Mouse (Mus musculus): ENCODE measurements around the gene Slc30a10.
A peak's percentile ranks its signal among the peaks of the same experiment; 100 is the strongest.

Slc30a10 gene

DNA sequence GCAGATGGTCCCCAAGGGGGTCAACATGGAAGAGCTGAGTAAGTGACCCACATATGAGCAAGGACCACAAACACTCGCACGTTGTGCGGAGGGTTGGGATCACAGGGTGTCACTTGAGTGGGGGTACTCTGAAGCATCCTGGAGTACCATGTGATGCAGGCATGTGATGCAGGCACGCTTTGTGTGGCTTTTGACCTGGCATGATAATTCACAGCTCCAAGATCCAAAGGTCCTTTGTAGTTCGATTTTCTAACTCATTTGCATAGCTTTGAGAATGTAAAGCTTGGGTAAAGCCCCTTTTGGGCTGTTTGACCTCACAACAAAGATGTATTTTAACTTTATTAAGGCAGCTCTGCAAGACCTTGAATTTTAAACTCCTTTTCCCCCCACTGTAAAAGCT lies 8.2 kb downstream of the Slc30a10 start:
- no peak for DNase-seq (ENCODE audit: low read depth, low spot score)

- no peak for DNase-seq (ENCODE audit: low read depth, low spot score)
These were observed 14.9 kb downstream of the Slc30a10 start for GRCm38 (mm10) chr1:185469551-185470021.

GRCm38 (mm10) chr1:185472025-185472720 lies 17.5 kb downstream of the Slc30a10 start:
- DNase-seq (ENCODE audit: low read depth, low spot score): no peak

GRCm38 (mm10) chr1:185472730-185473129 lies 18.1 kb downstream of the Slc30a10 start:
- DNase-seq (ENCODE audit: low read depth, low spot score): no peak

DNA sequence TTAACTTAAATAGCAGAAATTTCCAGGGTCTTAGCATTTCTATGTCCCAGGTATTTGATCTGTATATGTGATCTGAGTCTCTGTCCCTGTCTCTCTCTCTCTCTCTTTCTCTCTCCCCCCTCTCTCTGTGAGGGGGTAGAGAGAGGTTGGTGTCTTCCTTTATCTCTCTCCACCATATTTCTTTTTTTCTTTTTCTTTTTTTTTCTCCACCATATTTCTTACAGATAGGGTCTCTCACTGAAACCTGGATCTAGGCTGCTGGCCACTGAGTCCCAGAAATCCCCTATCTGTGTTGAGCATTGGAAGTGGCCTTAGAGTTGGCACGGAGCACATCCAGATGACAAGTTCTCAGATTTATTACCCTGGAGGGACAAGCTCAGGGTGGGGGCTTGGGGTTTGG lies 18.8 kb downstream of the Slc30a10 start:
- no peak for DNase-seq (ENCODE audit: low read depth, low spot score)

- no peak for DNase-seq (ENCODE audit: low read depth, low spot score)
These were observed 25.2 kb downstream of the Slc30a10 start for GRCm38 (mm10) chr1:185479861-185480260.

DNA sequence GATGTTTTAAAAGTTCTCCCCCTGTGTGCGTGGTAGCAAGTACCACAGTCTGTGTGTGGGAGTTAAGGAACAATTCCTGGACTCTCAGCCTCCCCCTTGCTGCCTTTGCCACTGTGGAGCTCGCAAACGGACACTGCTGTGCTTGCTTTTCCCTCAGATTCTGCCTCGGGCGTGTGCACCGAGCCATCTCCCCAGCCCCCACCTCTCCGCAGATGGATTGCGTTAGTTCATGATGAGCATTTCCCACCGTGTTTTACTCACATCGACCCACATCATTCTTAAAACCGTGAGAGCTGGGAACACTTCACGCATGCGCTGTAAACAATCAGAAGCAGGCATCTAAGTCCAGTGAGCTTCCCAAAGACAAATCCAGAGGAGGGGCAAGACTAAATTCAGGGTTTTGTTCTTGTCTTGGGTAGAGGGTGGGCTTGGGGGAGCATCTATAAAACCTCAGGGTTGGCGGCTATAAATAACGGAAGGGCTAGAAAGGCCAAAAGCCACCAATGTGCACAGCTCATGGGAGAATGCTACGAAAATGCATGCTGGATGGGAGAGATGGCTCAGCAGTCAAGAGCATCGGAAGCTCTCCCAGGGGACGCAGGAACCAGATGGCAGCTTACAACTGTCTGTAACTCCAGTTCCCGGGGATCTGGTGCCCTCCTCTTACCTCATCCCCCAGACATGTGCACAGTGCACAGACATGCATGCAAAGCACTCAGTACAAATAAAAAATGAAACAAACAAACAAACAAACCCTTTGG lies 27.5 kb downstream of the Slc30a10 start:
- peak; percentile 47 for DNase-seq (ENCODE audit: low read depth, low spot score)

DNA sequence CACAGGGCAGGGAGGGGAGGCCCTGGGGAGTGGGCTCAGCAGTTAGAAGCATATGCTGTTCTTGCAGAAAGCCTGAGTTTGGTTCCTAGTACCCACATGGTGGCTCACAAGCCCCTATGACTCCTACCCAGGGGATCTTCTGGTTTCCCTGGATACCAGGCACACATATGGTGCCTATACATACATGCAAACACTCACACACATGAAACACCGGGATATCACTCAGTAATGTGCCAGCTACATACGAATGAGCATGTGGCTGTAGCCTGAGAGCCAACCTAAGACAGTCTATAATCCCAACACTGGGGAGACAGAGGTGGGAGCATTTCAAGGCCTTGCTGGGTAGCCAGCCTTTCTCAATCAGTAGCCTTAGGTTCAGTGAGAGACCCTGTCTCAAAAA lies 28.1 kb downstream of the Slc30a10 start:
- no peak for DNase-seq (ENCODE audit: low read depth, low spot score)

GRCm38 (mm10) chr1:185483356-185484057 lies 28.9 kb downstream of the Slc30a10 start:
- DNase-seq (ENCODE audit: low read depth, low spot score): no peak

DNA sequence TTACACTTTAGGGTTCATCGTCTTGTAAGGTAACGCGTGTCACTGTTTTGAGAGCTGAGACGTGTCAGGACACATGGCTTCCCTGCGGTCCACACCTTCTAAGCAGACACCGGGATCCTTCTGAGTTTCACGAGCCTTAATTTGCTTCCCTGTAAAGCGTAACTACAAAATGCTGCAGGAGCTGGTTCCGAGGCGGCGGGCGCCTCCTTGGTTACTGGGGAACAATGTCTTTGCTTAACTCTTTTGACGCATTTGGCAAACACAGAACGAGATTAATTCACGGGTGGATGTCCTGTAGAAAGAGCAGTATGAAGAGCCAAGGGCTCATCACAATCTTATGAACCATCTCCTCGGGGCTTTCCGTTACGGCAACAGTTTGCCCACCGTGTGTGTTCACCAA lies 29.6 kb downstream of the Slc30a10 start:
- DNase-seq (ENCODE audit: low read depth, low spot score): no peak

DNA sequence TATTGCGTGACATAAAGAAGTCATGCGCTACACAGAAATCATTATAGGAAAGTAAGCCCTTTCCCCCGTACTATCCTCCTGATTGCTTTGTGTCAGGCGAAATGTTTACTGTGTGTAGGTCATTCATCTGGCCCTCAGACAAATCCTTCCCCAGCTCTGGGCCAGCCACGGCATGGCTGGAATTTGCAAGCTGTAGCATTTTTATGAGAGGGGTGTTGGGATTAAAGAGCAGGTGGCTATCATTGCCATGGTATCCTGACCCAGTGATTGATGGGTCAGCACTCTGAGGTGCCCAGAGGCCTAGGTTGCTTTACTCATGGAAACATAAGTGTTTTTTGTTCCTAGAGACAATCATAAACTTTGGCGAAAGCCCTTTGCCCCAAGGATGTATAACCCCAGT lies 35.2 kb downstream of the Slc30a10 start:
- no peak for DNase-seq (ENCODE audit: low read depth, low spot score)

DNA sequence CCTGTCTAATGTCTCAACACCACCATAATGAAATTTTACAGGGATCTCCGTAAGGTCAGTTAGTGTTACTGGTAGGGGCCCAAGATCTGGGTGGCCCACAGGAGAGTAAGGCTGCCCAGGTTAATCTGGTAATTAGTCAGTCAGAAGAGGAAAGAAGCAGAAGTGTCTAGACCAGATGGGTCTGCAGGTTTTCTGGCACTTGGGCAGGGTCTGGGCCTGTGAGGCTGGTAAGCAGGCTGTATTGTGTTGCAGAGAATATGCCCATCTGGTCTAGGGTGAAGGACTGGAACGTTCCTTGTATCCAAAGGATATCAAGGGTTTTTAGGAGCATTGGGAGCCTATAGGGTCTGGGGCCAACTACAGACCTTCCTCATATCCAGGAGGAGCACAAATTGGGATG lies 36.0 kb downstream of the Slc30a10 start:
- DNase-seq (ENCODE audit: low read depth, low spot score): no peak

GRCm38 (mm10) chr1:185493439-185494034 lies 38.9 kb downstream of the Slc30a10 start:
- DNase-seq (ENCODE audit: low read depth, low spot score): no peak

DNA sequence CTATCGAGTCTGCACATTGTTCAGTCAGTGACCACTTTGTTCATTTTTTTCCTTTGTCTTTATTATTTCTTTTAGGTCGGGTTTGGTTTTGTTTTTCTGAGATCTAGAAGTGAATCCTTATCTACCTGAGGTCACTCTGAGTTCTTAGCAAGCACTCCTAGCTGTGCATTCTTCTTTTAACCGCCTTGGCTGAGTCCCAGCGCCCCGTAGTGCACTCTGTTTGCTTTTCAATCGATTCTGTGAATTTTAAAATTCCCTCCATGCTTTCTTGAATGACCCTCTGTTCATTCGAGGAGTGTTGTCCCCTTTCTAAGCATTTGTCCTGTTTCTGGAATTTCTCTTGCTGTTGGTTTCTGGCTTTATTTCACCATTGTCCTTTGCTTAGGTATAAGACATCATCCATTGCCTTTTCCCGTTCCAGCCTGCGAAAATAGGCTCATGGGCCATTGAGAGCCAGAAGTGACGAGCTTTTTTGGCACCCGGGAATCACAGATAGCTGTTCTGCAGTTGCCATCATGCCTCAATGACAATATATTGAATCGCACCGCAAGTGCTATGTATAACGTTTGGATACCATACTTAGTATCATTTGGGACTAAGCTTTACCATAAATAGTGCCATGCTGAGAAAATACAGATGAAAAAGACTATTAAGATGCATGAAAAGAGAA lies 42.3 kb downstream of the Slc30a10 start:
- no peak for DNase-seq (ENCODE audit: low read depth, low spot score)

GRCm38 (mm10) chr1:185500602-185501001 lies 46.0 kb downstream of the Slc30a10 start:
- DNase-seq (ENCODE audit: low read depth, low spot score): no peak

- peak; percentile 54 for DNase-seq (ENCODE audit: low read depth, low spot score)
These were observed 47.2 kb downstream of the Slc30a10 start for GRCm38 (mm10) chr1:185501801-185502340.

DNA sequence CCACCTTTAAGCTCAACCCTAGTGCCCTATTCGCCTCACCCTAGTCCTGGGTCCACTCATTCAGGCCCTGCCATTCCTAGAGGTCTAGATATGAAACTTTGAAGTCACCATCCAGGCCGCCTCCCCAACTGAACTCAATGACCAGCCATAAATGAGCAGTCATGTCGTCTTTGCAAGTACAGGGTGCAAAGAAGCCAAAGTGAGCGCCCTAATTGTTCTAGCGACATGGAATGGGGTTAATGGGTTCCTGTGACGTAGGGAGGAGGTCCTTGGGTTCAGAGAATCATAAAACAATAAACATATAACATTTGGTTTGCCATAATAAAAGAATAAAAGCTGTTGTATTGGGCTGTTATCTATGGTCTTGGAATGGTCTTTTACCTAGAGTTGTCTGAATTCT lies 47.9 kb downstream of the Slc30a10 start:
- DNase-seq (ENCODE audit: low read depth, low spot score): no peak

DNA sequence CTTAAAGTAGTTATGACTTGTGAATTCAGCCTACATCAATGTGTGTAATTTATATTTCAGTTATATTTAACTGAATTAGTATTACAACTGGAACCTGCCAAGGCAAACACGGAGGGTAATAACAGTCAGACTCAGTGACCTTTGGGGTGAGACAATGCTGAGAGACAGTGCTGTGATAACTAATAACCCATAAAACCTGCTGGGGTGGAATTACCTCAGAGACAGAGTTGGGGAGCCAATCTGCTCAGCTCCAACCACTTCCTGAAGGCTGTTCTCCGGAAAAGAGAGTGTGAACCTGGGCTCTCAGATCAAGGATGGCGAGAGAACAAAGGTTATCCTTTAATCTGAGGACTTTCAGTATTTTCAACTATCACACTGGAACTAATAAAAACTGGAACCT lies 54.4 kb downstream of the Slc30a10 start:
- DNase-seq (ENCODE audit: low read depth, low spot score): no peak

GRCm38 (mm10) chr1:185511306-185511705 lies 56.7 kb downstream of the Slc30a10 start:
- DNase-seq (ENCODE audit: low read depth, low spot score): no peak

GRCm38 (mm10) chr1:185515526-185515979 lies 60.9 kb downstream of the Slc30a10 start:
- no peak for DNase-seq (ENCODE audit: low read depth, low spot score)

DNA sequence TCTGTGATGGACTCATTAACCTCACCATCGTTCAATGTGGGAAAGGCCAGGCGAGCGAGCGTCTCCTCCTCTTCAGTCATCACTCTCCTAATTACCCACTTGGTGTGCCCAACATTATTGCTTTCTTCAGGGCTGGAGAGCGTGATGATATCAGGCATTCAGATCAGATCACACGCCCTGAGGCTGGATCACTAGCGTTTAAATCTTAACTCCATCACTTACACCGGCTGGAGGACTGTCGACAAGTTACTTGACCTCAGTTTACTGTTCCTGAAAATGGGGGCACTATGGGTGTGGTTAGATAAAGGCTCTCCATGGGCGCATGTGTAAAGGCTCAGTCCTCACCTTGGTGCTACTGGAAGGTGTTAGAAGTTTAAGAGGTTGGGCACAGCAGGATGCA lies 61.4 kb downstream of the Slc30a10 start:
- no peak for DNase-seq (ENCODE audit: low read depth, low spot score)
